Mouse (Mus musculus): Measurements from ENCODE around the gene Prdm10.

DNA sequence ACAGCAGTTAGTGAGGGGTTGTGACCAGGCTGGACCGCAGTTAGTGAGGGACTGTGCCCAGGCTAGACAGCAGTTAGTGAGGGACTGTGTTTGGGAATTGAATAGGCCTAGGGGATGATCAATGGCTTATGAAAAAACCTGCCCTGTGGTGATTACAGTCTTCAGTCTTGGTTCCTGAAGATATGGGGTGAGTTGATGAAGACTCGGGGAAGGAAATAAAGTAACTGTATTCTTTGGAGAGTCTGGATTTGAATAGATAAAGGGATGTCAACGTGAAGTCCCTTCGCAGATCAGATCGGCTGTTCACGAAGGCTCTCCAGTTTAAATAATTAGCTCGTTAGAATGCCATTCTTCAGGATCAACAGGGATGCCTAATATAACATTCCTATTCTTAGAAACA, 24.4 kb upstream of the Prdm10 start:
- no peak for TF ChIP-seq CTCF (IDR thresholded peaks at IDR 0.05; ENCODE audit: borderline replicate concordance, extremely low read depth, insufficient read depth, insufficient read length)
- no peak for TF ChIP-seq POLR2A (IDR thresholded peaks at IDR 0.05; ENCODE audit: borderline replicate concordance, extremely low read depth, insufficient read depth, insufficient read length, poor library complexity, severe bottlenecking)

Data from brain, embryonic 14.5 days (tissue).